Mouse (Mus musculus) ES-E14 (cell line): Measurements from ENCODE around the gene Cd79b.

Experiments used
- CHD2 ChIP-seq: IDR thresholded peaks from 2 replicates; pipeline ENCODE4 v1.6.1; 2014; ENCODE audit warnings: mild to moderate bottlenecking, low read depth, low read length, inconsistent platforms
- HCFC1 ChIP-seq: IDR thresholded peaks from 2 replicates; pipeline ENCODE4 v1.6.1; 2012; ENCODE audit warnings: low read length, inconsistent platforms, borderline replicate concordance; ENCODE audit not compliant: insufficient read depth
- MAFK ChIP-seq: IDR thresholded peaks from 2 replicates; pipeline ENCODE4 v1.6.1; 2014; ENCODE audit warnings: mild to moderate bottlenecking, low read depth, low read length, inconsistent platforms; ENCODE audit not compliant: insufficient read depth
- ZC3H11A ChIP-seq: IDR thresholded peaks from 2 replicates; pipeline ENCODE4 v1.6.1; 2012; ENCODE audit warnings: low read depth, mild to moderate bottlenecking, inconsistent platforms, low read length, borderline replicate concordance

- no peak for TF ChIP-seq CHD2
- TF ChIP-seq ZC3H11A = no peak
- TF ChIP-seq HCFC1 = no peak
- no peak for TF ChIP-seq MAFK
Observed at GRCm38 (mm10) chr11:106274971-106275411, 39.6 kb downstream of the Cd79b start.
